Mouse (Mus musculus): ENCODE results near the gene Dlgap1. TPM values are rescaled to one million over a fixed set of nuclear protein-coding genes. Genes with fewer than 3 reads are reported as not detected.
A peak's percentile ranks its signal among the peaks of the same experiment; 100 is the strongest.

Gene Dlgap1
- polyA plus RNA-seq, 1 experiment from 2014 or later = 1.3 TPM

DNA sequence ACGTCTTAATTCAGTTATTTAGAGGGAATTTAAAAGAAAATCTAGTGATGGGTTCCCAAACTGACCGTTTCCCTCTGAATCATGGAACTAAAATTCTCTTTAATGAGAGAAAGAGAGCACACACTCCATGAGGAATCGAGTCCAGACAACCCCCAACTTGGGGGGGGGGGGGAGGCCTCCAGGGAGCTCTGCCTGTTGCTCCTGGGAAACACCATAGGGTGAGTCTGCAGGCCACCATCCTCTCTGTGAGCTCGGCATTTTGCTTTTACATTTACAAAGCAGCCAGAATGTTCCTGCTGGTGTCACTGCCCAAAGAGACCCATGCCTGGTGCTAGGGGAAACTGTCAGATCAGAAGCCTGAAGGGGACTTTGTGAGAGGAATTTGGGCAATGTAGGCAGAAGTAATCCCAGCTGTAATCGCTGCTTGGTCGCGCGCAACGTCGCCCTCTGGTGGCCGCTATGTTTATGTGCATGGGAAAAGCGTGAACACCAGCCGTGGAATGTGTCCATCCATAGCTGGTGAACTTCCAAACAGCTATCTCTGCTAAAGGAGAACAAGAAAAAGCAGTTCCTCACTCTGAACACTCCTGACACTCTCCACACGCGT is 714.8 kb downstream of the Dlgap1 start:
- H3K9me3 ChIP-seq (ENCODE audit: control insufficient read depth, low read length) = no peaks in the 10 kb centered on the region
- no peak overlapping the region for H3K4me2 ChIP-seq (ENCODE audit: low read depth, low read length)
- H3K36me3 ChIP-seq (ENCODE audit: control insufficient read depth, insufficient read depth, low read length) = no peaks in the 10 kb centered on the region
- no peak overlapping the region for H3K9ac ChIP-seq (ENCODE audit: low read depth, low read length)
- H3K27ac ChIP-seq (ENCODE audit: low read length) = no peak overlapping the region
- peak; percentile 56 for ATAC-seq
- H3K4me1 ChIP-seq (ENCODE audit: control insufficient read depth, insufficient read depth, low read length) = no peaks in the 10 kb centered on the region
- no peaks in the 10 kb centered on the region for H3K27me3 ChIP-seq (replicated peaks; ENCODE audit: control insufficient read depth, insufficient read depth, low read length)
- WGBS = 12% methylated on average over 15 of the region's 15 CpGs
- H3K4me3 ChIP-seq (ENCODE audit: low read length) = no peak overlapping the region

- Histone ChIP-seq H3K27me3 (replicated peaks; ENCODE audit: control insufficient read depth, insufficient read depth, low read length) (no peaks in the 10 kb centered on the region), H3K9me3 (ENCODE audit: control insufficient read depth, low read length) (no peaks in the 10 kb centered on the region), H3K4me1 (ENCODE audit: control insufficient read depth, insufficient read depth, low read length) (no peaks in the 10 kb centered on the region), H3K4me3 (ENCODE audit: low read length) (no peak overlapping the region), H3K36me3 (ENCODE audit: control insufficient read depth, insufficient read depth, low read length) (no peaks in the 10 kb centered on the region), H3K27ac (ENCODE audit: low read length) (no peak overlapping the region), H3K9ac (ENCODE audit: low read depth, low read length) (no peak overlapping the region), H3K4me2 (ENCODE audit: low read depth, low read length) (no peak overlapping the region)
- WGBS = 74% methylated on average over 6 of the region's 6 CpGs
- no peak for ATAC-seq
These were observed 721.3 kb downstream of the Dlgap1 start for GRCm38 (mm10) chr17:70690174-70690573.

DNA sequence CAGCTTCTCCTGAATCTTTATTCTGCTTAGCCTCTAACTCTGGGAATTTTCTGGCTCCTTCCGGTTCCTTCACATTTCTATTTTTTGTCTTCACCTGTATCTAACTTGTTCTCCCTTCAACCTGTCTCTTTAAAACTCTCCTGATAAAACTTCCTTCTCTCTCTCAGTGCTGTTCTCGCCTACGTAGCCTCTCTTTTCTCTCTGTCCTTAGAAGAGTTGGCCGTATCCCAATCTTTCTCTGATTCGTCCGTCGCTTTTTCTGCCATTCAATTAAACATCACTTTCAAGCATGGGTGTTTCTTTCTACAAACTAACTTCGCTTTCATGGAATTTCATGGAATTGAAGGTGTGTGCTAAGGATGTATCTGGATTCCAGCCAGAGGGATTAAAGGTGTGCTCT is 721.7 kb downstream of the Dlgap1 start:
- H3K4me3 ChIP-seq (ENCODE audit: low read length) = no peak overlapping the region
- H3K27ac ChIP-seq (ENCODE audit: low read length) = no peak overlapping the region
- H3K9me3 ChIP-seq (ENCODE audit: control insufficient read depth, low read length) = no peaks in the 10 kb centered on the region
- WGBS = 84% methylated on average over 8 of the region's 8 CpGs
- no peak overlapping the region for H3K9ac ChIP-seq (ENCODE audit: low read depth, low read length)
- H3K4me2 ChIP-seq (ENCODE audit: low read depth, low read length) = no peak overlapping the region
- no peaks in the 10 kb centered on the region for H3K27me3 ChIP-seq (replicated peaks; ENCODE audit: control insufficient read depth, insufficient read depth, low read length)
- H3K4me1 ChIP-seq (ENCODE audit: control insufficient read depth, insufficient read depth, low read length) = no peaks in the 10 kb centered on the region
- no peak for ATAC-seq
- H3K36me3 ChIP-seq (ENCODE audit: control insufficient read depth, insufficient read depth, low read length) = no peaks in the 10 kb centered on the region

DNA sequence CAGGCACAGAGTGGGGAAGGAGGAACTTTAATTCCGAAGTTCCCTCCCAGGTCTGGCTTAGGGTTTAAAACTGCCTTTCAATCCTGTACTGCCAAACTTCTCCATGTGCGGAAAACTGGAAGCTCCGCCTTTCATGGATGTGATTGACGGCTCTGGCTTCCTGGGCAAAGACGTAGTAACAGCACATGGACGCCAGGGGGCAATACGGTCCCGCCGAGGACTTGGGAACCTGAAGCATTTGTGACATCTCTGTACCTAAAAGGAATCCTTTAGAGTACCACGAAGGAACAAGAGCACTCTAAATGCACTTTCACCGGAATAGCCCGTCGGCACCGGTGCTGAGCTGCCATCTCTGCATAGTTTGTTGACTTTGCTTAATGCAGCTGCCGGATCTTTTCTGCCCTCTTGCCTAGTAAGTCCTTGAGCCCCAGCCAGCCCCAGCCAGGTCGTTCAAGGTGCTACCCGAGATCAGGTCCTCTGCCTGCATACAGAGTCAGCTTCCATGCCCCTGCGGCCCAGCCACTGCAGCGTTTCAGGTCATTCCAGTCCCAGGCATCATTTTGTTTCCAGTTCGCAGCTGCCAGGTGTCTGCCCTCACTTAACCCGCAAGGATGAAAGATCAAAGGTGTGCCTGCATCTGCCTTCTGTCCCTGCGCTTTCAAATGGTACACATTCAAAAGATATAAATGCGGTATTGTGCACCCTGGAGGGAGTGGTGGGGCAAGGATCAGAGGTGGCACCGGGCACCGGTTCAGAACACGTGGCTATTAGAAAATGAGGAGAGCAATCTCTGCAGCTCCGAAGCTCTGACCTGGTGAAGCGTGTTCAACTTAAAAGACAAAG is 738.3 kb downstream of the Dlgap1 start:
- peaks cover 6% of the 10 kb centered on the region for H3K4me1 ChIP-seq (ENCODE audit: control insufficient read depth, insufficient read depth, low read length)
- no peak overlapping the region for H3K27ac ChIP-seq (ENCODE audit: low read length)
- peak overlapping the region; percentile 32 for H3K4me3 ChIP-seq (ENCODE audit: low read length)
- 4% methylated on average over 28 of the region's 28 CpGs for WGBS
- ATAC-seq = peak; percentile 79
- H3K4me2 ChIP-seq (ENCODE audit: low read depth, low read length) = peak overlapping the region; percentile 62
- no peaks in the 10 kb centered on the region for H3K27me3 ChIP-seq (replicated peaks; ENCODE audit: control insufficient read depth, insufficient read depth, low read length)
- H3K9me3 ChIP-seq (ENCODE audit: control insufficient read depth, low read length) = no peaks in the 10 kb centered on the region
- peak overlapping the region; percentile 48 for H3K9ac ChIP-seq (ENCODE audit: low read depth, low read length)
- no peaks in the 10 kb centered on the region for H3K36me3 ChIP-seq (ENCODE audit: control insufficient read depth, insufficient read depth, low read length)

DNA sequence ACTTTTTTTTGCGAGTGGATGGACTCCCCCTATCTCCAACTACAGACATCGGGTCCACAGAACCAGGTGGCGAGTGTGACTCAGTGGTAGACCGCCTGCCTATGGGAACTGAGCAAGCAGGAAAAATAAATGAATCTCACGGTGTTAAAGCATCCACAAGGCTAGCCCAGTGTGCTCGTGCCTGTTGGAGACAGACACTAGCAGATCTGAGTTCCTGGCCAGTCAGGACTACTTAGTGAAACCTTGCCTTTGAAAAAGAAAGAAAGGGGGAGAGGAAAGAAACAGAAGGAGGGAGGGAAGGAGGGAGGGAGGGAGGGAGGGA is 738.9 kb downstream of the Dlgap1 start:
- Histone ChIP-seq H3K36me3 (ENCODE audit: control insufficient read depth, insufficient read depth, low read length) (no peaks in the 10 kb centered on the region), H3K27me3 (replicated peaks; ENCODE audit: control insufficient read depth, insufficient read depth, low read length) (no peaks in the 10 kb centered on the region), H3K4me1 (ENCODE audit: control insufficient read depth, insufficient read depth, low read length) (peaks cover 6% of the 10 kb centered on the region), H3K9me3 (ENCODE audit: control insufficient read depth, low read length) (no peaks in the 10 kb centered on the region), H3K4me2 (ENCODE audit: low read depth, low read length) (peak overlapping the region; percentile 62; the same call in 1 of the 2 replicates), H3K27ac (ENCODE audit: low read length) (no peak overlapping the region), H3K4me3 (ENCODE audit: low read length) (no peak overlapping the region), H3K9ac (ENCODE audit: low read depth, low read length) (no peak overlapping the region)
- ATAC-seq = no peak; the same call in 1 of the 2 replicates
- WGBS = 27% methylated on average over 6 of the region's 6 CpGs

DNA sequence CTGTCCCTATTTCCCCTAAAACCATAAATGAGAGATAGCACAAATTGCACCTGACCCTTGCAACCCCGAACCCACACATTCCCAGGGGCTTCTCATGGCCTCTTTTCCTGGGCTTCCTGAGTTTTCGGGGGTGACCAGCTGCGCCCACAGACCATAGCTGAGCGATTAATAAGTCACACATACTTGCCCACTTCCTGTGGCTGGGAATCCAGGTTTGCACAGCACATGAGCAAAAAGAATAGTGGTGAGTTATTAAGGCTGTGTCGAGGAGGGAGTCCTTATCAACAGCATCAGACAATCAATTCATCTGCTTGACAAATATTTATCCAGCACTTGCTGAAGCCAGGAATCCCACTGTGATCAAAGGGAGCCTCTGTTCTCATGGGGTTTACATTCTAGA is 740.7 kb downstream of the Dlgap1 start:
- H3K27ac ChIP-seq (ENCODE audit: low read length) = no peak overlapping the region
- H3K4me2 ChIP-seq (ENCODE audit: low read depth, low read length) = no peak overlapping the region
- no peaks in the 10 kb centered on the region for H3K27me3 ChIP-seq (replicated peaks; ENCODE audit: control insufficient read depth, insufficient read depth, low read length)
- ATAC-seq = no peak
- H3K9ac ChIP-seq (ENCODE audit: low read depth, low read length) = no peak overlapping the region
- peaks cover 6% of the 10 kb centered on the region for H3K4me1 ChIP-seq (ENCODE audit: control insufficient read depth, insufficient read depth, low read length)
- 39% methylated on average over 5 of the region's 5 CpGs for WGBS
- H3K9me3 ChIP-seq (ENCODE audit: control insufficient read depth, low read length) = no peaks in the 10 kb centered on the region
- H3K4me3 ChIP-seq (ENCODE audit: low read length) = no peak overlapping the region
- no peaks in the 10 kb centered on the region for H3K36me3 ChIP-seq (ENCODE audit: control insufficient read depth, insufficient read depth, low read length)

- Histone ChIP-seq H3K4me2 (ENCODE audit: low read depth, low read length) (no peak overlapping the region), H3K36me3 (ENCODE audit: control insufficient read depth, insufficient read depth, low read length) (no peaks in the 10 kb centered on the region), H3K4me1 (ENCODE audit: control insufficient read depth, insufficient read depth, low read length) (no peaks in the 10 kb centered on the region), H3K9ac (ENCODE audit: low read depth, low read length) (no peak overlapping the region), H3K4me3 (ENCODE audit: low read length) (no peak overlapping the region), H3K9me3 (ENCODE audit: control insufficient read depth, low read length) (no peaks in the 10 kb centered on the region), H3K27me3 (replicated peaks; ENCODE audit: control insufficient read depth, insufficient read depth, low read length) (no peaks in the 10 kb centered on the region), H3K27ac (ENCODE audit: low read length) (no peak overlapping the region)
- WGBS = 61% methylated on average over 10 of the region's 10 CpGs
- no peak for ATAC-seq
These were observed 744.6 kb downstream of the Dlgap1 start for GRCm38 (mm10) chr17:70713470-70713869.

DNA sequence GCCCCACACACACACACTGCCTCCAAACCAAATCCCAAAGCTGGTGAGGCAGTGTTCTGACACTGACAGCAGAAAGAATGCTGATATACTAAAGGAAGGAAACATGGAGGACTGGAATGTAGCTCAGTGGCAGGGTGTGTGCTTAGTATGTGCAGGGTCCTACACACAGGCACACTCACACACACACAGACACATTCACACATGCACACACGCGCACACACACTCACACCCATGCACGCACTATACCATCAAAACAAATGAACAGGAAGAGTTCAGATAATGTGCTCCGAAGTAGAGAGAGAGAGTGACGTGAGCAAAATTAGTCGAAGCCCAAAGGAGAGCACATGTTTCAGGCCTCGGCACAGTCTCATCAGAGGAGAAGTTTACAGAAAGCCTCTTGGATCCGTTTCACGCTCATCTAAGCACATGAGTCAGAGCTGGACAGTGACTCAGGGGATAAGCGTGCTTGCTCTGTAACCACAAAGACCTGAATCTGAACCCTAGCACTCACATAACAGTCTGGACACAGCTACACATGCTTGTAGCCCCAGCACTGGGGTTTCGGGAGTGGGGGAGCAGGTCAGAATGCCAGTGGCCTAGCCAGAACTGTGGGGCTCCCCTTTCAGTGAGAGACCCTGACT is 750.9 kb downstream of the Dlgap1 start:
- 64% methylated on average over 11 of the region's 11 CpGs for WGBS
- Histone ChIP-seq H3K36me3 (ENCODE audit: control insufficient read depth, insufficient read depth, low read length) (no peaks in the 10 kb centered on the region), H3K4me3 (ENCODE audit: low read length) (no peak overlapping the region), H3K4me2 (ENCODE audit: low read depth, low read length) (no peak overlapping the region), H3K9me3 (ENCODE audit: control insufficient read depth, low read length) (no peaks in the 10 kb centered on the region), H3K9ac (ENCODE audit: low read depth, low read length) (no peak overlapping the region), H3K27me3 (replicated peaks; ENCODE audit: control insufficient read depth, insufficient read depth, low read length) (no peaks in the 10 kb centered on the region), H3K4me1 (ENCODE audit: control insufficient read depth, insufficient read depth, low read length) (no peaks in the 10 kb centered on the region), H3K27ac (ENCODE audit: low read length) (no peak overlapping the region)
- ATAC-seq = 0 out of 2 replicates have a peak, but pooled peaks have one; percentile 40

DNA sequence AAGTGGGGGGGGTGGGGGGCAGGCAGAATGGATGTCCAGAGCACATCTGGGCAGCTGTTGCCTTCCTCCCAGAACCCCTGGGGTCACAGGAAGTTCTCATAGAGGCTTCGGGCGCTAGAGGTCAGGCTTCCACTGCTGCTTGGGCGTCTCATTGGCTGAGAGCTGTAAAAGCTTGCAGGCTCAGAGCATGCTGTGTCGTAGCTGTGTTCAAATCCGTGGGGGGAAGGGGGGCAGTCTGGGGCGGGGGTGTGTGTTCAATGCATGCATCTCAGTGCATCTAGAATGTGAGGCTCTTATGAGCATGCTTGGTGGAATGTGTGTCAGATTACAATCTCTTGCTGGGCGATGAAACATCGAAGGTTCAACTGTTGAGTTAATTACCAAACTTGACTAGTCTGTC is 751.9 kb downstream of the Dlgap1 start:
- 30% methylated on average over 8 of the region's 8 CpGs for WGBS
- Histone ChIP-seq H3K4me3 (ENCODE audit: low read length) (no peak overlapping the region), H3K27ac (ENCODE audit: low read length) (no peak overlapping the region), H3K4me1 (ENCODE audit: control insufficient read depth, insufficient read depth, low read length) (no peaks in the 10 kb centered on the region), H3K9me3 (ENCODE audit: control insufficient read depth, low read length) (no peaks in the 10 kb centered on the region), H3K4me2 (ENCODE audit: low read depth, low read length) (no peak overlapping the region), H3K36me3 (ENCODE audit: control insufficient read depth, insufficient read depth, low read length) (no peaks in the 10 kb centered on the region), H3K27me3 (replicated peaks; ENCODE audit: control insufficient read depth, insufficient read depth, low read length) (no peaks in the 10 kb centered on the region), H3K9ac (ENCODE audit: low read depth, low read length) (no peak overlapping the region)
- ATAC-seq = peak; percentile 53; the same call in 1 of the 2 replicates
